Mouse (Mus musculus): Measurements from ENCODE around the gene Tm7sf3. TPM values are rescaled to one million over a fixed set of nuclear protein-coding genes. Genes with fewer than 3 reads are reported as not detected.

Tm7sf3 gene
- total and polyA plus RNA-seq, 3 experiments: 18.3 to 27.1 TPM; not detected in 1

DNA sequence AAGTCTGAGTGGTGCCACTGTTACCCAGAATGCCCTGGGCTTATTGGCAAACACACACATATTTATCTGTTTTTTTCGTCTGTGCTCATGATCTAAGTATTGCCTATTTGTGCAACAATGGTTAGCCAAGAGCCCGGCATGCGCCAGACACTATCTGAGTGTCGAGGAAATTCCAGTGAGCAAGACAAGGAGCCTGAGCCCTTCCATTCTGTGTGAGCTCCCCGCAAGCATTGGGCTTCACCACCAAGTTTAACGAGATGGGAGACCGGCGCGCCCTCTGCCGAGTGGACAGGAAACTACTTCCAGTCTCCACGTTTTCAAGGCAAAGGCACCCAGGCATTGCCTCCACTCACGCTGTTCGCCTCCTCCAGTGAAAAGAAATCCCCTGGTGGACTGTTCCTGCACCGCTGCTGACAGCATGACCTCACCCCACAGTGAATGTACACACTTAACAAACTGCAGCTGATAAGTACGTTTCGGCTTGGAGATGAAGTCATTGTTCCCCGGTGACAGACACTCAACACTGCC, 43.2 kb upstream of the Tm7sf3 start (continued):
- TF ChIP-seq POLR2AphosphoS2 (IDR thresholded peaks at IDR 0.05; ENCODE audit: low read length) (no peak), CHD2 (IDR thresholded peaks at IDR 0.05; ENCODE audit: low read length) (no peak), USF2 (IDR thresholded peaks at IDR 0.05; ENCODE audit: borderline replicate concordance in 1 of 2, insufficient read depth in 1 of 2, low read depth in 1 of 2, low read length in 2 of 2) (no peak), MXI1 (IDR thresholded peaks at IDR 0.05; ENCODE audit: low read depth, low read length) (no peak; the same call in none of the 2 replicates), POLR2AphosphoS5 (IDR thresholded peaks at IDR 0.05; ENCODE audit: borderline replicate concordance, low read depth, low read length) (no peak), TAL1 (IDR thresholded peaks at IDR 0.05; ENCODE audit: low read length) (no peak), RAD21 (IDR thresholded peaks at IDR 0.05; ENCODE audit: low read depth, low read length) (peak; percentile 26), SMC3 (IDR thresholded peaks at IDR 0.05; ENCODE audit: low read depth, low read length) (peak; percentile 44), ELF1 (IDR thresholded peaks at IDR 0.05; ENCODE audit: low read depth, low read length) (no peak), MAFK (IDR thresholded peaks at IDR 0.05; ENCODE audit: borderline replicate concordance, low read depth, low read length) (no peak), TBP (IDR thresholded peaks at IDR 0.05; ENCODE audit: low read depth, low read length) (peak; percentile 68; the same call in 1 of the 2 replicates), TCF12 (IDR thresholded peaks at IDR 0.05; ENCODE audit: low read depth, low read length) (no peak), MYB (IDR thresholded peaks at IDR 0.05; ENCODE audit: low read depth, low read length) (no peak), ZMIZ1 (IDR thresholded peaks at IDR 0.05; ENCODE audit: low read depth, low read length) (peak; percentile 65; the same call in 1 of the 2 replicates), MYC (IDR thresholded peaks at IDR 0.05; ENCODE audit: low read depth, low read length) (0 out of 2 replicates have a peak, but pooled peaks have one; percentile 27), KAT2A (conservative IDR thresholded peaks at IDR 0.05; ENCODE audit: low read depth, low read length) (no peak), GABPA (IDR thresholded peaks at IDR 0.05; ENCODE audit: low read depth, low read length) (no peak), NRF1 (IDR thresholded peaks at IDR 0.05; ENCODE audit: insufficient read depth, low read depth, low read length, poor library complexity, severe bottlenecking) (no peak), UBTF (IDR thresholded peaks at IDR 0.05; ENCODE audit: borderline replicate concordance, insufficient read depth, low read depth, low read length) (no peak), USF1 (IDR thresholded peaks at IDR 0.05; ENCODE audit: low read depth, low read length) (no peak)

DNA sequence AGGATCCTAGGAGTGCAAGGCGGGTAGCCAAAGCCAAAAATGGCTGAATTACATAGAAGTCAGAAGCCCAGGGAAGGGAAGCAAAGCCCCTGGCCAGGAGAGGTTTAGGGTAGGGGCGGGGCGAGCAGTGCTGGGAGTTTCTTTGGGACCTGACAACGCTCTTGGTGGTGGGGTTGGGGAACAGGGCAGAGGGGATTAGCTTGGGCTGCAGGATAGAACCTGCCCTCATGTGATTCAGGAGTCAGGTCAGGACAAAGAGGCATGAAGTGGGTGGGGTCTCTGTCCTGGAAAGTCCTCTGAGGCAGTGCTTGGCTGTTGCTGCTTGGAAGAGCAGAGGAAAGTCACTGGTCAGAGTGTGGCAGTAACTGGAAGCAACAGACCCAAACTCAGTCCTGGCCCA, 41.3 kb upstream of the Tm7sf3 start:
- no peak for DNase-seq (ENCODE audit: low read depth, low spot score)
- no peak for TF ChIP-seq BHLHE40 (IDR thresholded peaks at IDR 0.05; ENCODE audit: borderline replicate concordance, low read depth, low read length)
- TF ChIP-seq HCFC1 (IDR thresholded peaks at IDR 0.05; ENCODE audit: low read depth, low read length): no peak
- no peak for TF ChIP-seq KAT2A (conservative IDR thresholded peaks at IDR 0.05; ENCODE audit: low read depth, low read length)
- no peak for TF ChIP-seq POLR2A (IDR thresholded peaks at IDR 0.05; ENCODE audit: control insufficient read depth in 1 of 2, insufficient read depth in 1 of 2, low read depth in 1 of 2, low read length in 2 of 2, poor library complexity in 1 of 2)
- no peak for TF ChIP-seq GABPA (IDR thresholded peaks at IDR 0.05; ENCODE audit: low read depth, low read length)
- TF ChIP-seq SIN3A (IDR thresholded peaks at IDR 0.05; ENCODE audit: low read length): no peak
- TF ChIP-seq ELF1 (IDR thresholded peaks at IDR 0.05; ENCODE audit: low read depth, low read length): no peak
- TF ChIP-seq POLR2AphosphoS2 (IDR thresholded peaks at IDR 0.05; ENCODE audit: low read length): no peak
- TF ChIP-seq MAFK (IDR thresholded peaks at IDR 0.05; ENCODE audit: borderline replicate concordance, low read depth, low read length): no peak
- no peak for TF ChIP-seq ZC3H11A (IDR thresholded peaks at IDR 0.05; ENCODE audit: low read depth, low read length)
- TF ChIP-seq USF2 (IDR thresholded peaks at IDR 0.05; ENCODE audit: borderline replicate concordance in 1 of 2, insufficient read depth in 1 of 2, low read depth in 1 of 2, low read length in 2 of 2): no peak
- no peak for TF ChIP-seq POLR2AphosphoS5 (IDR thresholded peaks at IDR 0.05; ENCODE audit: borderline replicate concordance, low read depth, low read length)
- no peak for TF ChIP-seq NELFE (IDR thresholded peaks at IDR 0.05; ENCODE audit: low read depth, low read length)
- TF ChIP-seq RCOR1 (IDR thresholded peaks at IDR 0.05; ENCODE audit: low read depth, low read length): no peak
- no peak for TF ChIP-seq ZMIZ1 (IDR thresholded peaks at IDR 0.05; ENCODE audit: low read depth, low read length)
- no peak for TF ChIP-seq E2F4 (IDR thresholded peaks at IDR 0.05; ENCODE audit: borderline replicate concordance, low read depth, low read length)
- TF ChIP-seq UBTF (IDR thresholded peaks at IDR 0.05; ENCODE audit: borderline replicate concordance, insufficient read depth, low read depth, low read length): no peak
- no peak for TF ChIP-seq EP300 (IDR thresholded peaks at IDR 0.05; ENCODE audit: low read depth in 1 of 2, low read length in 2 of 2)
- Histone ChIP-seq H3K36me3 (ENCODE audit: control insufficient read depth in 1 of 2, insufficient read depth in 2 of 2, low read length in 2 of 2) (peaks cover 0 to 10% of the 10 kb centered on the region in 2 experiments; a peak in 2 of 4 replicates), H3K79me2 (ENCODE audit: control insufficient read depth, insufficient read depth, low read length, poor library complexity) (no peaks in the 10 kb centered on the region; the same call in 1 of the 2 replicates), H3K9ac (ENCODE audit: control insufficient read depth, low read depth, low read length, poor library complexity, severe bottlenecking) (no peak overlapping the region), H3K27ac (ENCODE audit: control insufficient read depth, low read depth, low read length) (no peak overlapping the region), H3K9me3 (replicated peaks; ENCODE audit: insufficient read depth, low read length) (no peaks in the 10 kb centered on the region), H3K27me3 (ENCODE audit: control insufficient read depth in 1 of 2, insufficient read depth in 2 of 2, low read length in 2 of 2) (no peaks in the 10 kb centered on the region), H3K4me1 (ENCODE audit: control insufficient read depth in 1 of 2, insufficient read depth in 2 of 2, low read length in 2 of 2) (peaks cover 9 to 36% of the 10 kb centered on the region in 2 experiments), H3K4me3 (ENCODE audit: control insufficient read depth in 1 of 2, insufficient read depth in 1 of 2, low read depth in 2 of 2, low read length in 2 of 2) (no peak overlapping the region)
